Mouse (Mus musculus) cerebellum, postnatal 25 days (tissue): ENCODE measurements around the gene Mettl15.
A peak's percentile ranks its signal among the peaks of the same experiment; 100 is the strongest.

Experiments used
- DNase-seq, 2 experiments: peaks; one replicate each; pipeline ENCODE4 v3.0.0; 2021; ENCODE audit warnings: mixed read lengths in 2 of 2

Gene Mettl15

DNA sequence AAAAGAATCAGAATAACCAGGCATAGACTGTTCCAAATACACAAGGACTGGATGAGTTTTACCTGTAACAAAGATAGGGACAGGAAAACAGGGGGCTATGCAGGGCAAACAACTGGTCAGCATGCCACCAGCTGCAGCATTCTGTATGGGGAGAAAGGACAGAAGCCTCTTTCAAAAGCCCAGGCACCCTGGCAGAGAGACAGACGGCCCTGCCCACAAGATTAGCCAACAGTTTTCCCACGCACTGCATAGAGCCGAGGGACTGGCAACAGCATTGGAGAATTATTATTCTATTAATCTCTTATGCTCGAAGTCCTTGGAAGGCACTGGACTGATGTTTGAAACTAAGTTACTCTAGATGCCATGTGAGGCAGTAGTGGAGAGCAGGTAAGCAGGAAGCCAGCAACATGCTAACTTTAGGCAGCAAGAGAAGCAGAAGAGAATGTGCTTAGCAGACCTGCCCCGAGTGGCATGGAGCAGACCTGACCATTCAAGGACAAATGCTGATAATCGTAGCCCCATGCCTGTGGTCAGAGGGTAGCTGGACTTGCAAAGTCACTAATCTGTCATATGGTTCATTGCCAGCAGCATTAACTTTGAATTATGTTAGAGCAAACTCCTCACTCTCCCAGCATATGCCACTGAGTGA lies 127.0 kb downstream of the Mettl15 start:
- DNase-seq, result peak; percentile 4 to 11

DNA sequence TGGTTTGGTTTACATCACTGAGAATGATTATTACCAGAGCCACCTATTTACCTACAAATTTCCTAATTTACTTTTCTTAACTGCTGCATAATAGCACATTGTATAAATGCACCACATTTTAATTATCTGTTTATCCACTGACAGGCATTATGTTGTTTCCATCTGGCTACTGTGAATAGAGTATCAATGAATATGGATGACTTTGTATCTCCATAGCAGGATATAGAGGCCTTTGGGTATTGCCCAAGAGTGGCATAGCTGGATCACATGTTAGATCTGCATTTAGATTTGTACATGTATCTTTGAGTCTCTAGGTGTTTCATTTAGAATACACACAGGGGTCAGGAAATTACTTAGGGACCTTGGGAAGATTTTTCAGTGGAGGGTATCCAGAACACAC lies 133.3 kb downstream of the Mettl15 start:
- DNase-seq, result no peak

- no peak for DNase-seq
These were observed 136.1 kb downstream of the Mettl15 start for GRCm38 (mm10) chr2:109144410-109144809.

- DNase-seq, result no peak
These were observed 140.2 kb downstream of the Mettl15 start for GRCm38 (mm10) chr2:109140330-109140729.

GRCm38 (mm10) chr2:109137276-109137675 lies 143.3 kb downstream of the Mettl15 start:
- DNase-seq, result peak; percentile 8 to 50

- no peak for DNase-seq
These were observed 149.8 kb downstream of the Mettl15 start for GRCm38 (mm10) chr2:109130718-109131117.

DNA sequence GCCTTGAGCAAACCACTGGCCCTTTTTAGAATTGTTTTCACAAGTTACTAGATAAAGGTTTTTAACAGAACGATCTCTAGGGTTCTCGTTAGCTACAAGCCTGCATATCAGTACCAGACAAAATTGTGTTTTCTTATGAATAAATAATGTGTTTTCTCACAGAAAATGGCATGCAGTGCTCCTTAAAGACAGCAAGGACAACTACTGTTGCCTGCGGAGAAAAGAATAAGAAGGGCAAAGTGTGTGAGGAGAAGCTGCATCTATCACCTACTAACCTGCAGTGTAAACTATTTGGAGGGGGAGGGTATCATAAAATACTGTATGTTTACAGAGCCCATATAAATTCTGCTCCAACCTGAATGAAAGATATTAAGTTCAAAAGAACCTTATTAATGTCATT lies 150.6 kb downstream of the Mettl15 start:
- no peak for DNase-seq

DNA sequence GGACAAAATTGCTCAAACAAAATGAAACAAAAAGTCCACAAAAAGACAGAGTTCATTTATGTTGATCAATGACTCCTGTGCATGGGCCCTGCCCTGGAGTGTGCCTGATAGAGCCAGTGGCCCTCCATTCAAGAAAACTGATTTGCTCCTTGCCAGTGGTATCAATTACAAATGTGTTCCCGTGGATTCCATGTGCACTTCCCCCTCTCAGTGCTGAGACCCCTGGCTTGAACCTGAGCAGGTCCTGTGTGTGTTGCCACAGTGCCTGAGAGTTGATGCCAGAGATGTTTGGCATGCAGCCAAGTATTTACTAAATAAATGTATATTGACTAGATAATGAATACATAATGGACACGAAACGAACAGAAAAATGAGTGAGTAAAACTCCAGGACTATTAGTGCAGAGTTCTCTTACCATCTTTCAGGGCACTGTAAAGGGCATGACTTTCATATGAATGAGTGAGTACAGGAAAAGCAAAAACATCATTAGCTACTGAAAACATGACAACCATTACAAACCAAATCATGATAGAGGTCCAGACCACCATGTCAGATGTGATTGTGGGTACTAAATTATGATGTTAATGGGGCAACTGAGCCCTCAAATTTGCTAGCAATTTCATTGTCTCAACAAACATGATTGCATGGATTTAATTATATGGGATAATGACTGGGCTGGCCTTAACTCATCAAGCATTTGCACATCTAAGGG lies 174.6 kb downstream of the Mettl15 start:
- no peak for DNase-seq

- no peak for DNase-seq
These were observed 230.9 kb downstream of the Mettl15 start for GRCm38 (mm10) chr2:109049686-109050085.
